Mouse (Mus musculus): Measurements from ENCODE around the gene Acvr1c.

The Acvr1c gene

DNA sequence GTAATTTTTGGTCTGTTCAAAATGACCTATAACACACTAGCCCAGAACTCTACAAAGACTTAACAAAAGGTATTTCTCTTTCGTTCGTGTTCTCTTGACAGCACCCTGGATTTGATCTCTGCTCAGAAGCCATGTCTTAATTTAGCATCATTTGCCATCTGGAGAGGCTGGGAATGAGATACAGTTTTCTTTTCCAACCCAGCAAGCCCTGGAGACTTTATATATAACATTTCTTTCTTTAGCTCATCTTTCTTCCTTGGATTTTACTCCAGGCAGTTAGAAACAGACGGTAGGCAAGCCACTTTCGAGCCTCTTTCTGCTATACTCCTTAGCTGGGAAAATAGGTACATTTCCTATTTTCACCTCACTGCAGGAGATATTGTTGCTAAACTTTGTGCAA is 117.1 kb downstream of the Acvr1c start:
- no peaks in the 10 kb centered on the region for H3K4me1 ChIP-seq (replicated peaks; ENCODE audit: low read depth, low read length)
- peaks cover 23% of the 10 kb centered on the region for H3K9me3 ChIP-seq (ENCODE audit: low read length)
- H3K27me3 ChIP-seq (ENCODE audit: insufficient read depth, low read length) = no peaks in the 10 kb centered on the region
- H3K36me3 ChIP-seq (ENCODE audit: insufficient read depth, low read length) = no peaks in the 10 kb centered on the region
- H3K4me3 ChIP-seq (replicated peaks; ENCODE audit: low read length) = no peak overlapping the region
- TF ChIP-seq NANOG (IDR thresholded peaks at IDR 0.05; ENCODE audit: borderline replicate concordance, low read length) = no peak
- TF ChIP-seq CTCF (conservative IDR thresholded peaks at IDR 0.05; ENCODE audit: low read length) = no peak
- no peak for TF ChIP-seq POU5F1 (IDR thresholded peaks at IDR 0.05; ENCODE audit: borderline replicate concordance, low read length)

- no peaks in the 10 kb centered on the region for H3K36me3 ChIP-seq (ENCODE audit: insufficient read depth, low read length)
- H3K27me3 ChIP-seq (ENCODE audit: insufficient read depth, low read length) = no peaks in the 10 kb centered on the region
- no peaks in the 10 kb centered on the region for H3K4me1 ChIP-seq (replicated peaks; ENCODE audit: low read depth, low read length)
- no peak overlapping the region for H3K4me3 ChIP-seq (replicated peaks; ENCODE audit: low read length)
- H3K9me3 ChIP-seq (ENCODE audit: low read length) = peaks cover 23% of the 10 kb centered on the region
- TF ChIP-seq NANOG (IDR thresholded peaks at IDR 0.05; ENCODE audit: borderline replicate concordance, low read length) = no peak
Observed at GRCm38 (mm10) chr2:58237487-58237886, 120.2 kb downstream of the Acvr1c start.

Data from E14TG2a.4 (cell line).